Mouse (Mus musculus): Measurements from ENCODE around the gene Otud7b. TPM values are rescaled to one million over a fixed set of nuclear protein-coding genes. Genes with fewer than 3 reads are reported as not detected.

Gene Otud7b
- total RNA-seq, 2 experiments from 2014 or later = 30.1 to 33.4 TPM

DNA sequence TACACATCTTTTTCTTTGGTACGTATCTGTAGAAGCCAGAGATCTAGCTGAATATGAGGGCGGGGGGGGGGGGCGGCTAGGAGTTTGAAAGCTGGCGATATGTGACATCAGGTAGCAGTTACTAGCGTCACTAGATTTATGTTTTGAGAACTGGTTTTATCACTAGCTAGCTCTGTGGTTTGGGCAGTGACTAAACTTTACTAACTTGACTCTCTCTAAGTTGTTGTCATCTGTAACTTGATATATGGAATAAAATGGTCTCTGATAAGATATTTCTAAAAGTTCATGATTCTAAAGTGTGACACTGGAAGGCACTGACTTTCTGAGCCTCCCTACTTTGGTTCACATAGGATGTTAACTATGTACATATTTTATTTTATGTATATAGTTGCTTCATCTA is 19.9 kb downstream of the Otud7b start:
- Histone ChIP-seq H3K27ac (no peak overlapping the region), H3K4me3 (no peak overlapping the region)
- no peak for TF ChIP-seq CTCF (conservative IDR thresholded peaks at IDR 0.05)
- no peak for DNase-seq (ENCODE audit: low spot score in 2 of 2)

GRCm38 (mm10) chr3:96128128-96128527 is 23.8 kb downstream of the Otud7b start:
- H3K27ac ChIP-seq = no peak overlapping the region
- no peak for TF ChIP-seq CTCF (conservative IDR thresholded peaks at IDR 0.05)
- H3K4me3 ChIP-seq = no peak overlapping the region
- DNase-seq (ENCODE audit: low spot score in 2 of 2) = no peak

GRCm38 (mm10) chr3:96132478-96132877 is 28.2 kb downstream of the Otud7b start:
- H3K4me3 ChIP-seq = no peak overlapping the region
- no peak overlapping the region for H3K27ac ChIP-seq

GRCm38 (mm10) chr3:96133327-96133905 is 29.1 kb downstream of the Otud7b start:
- no peak for DNase-seq (ENCODE audit: low spot score in 2 of 2)
- Histone ChIP-seq H3K27ac (no peak overlapping the region), H3K4me3 (no peak overlapping the region)
- no peak for TF ChIP-seq CTCF (conservative IDR thresholded peaks at IDR 0.05)

More at GRCm38 (mm10) chr3:96132478-96132877, 28.2 kb downstream of the Otud7b start:
- no peak for DNase-seq (ENCODE audit: low spot score in 2 of 2)
- no peak for TF ChIP-seq CTCF (conservative IDR thresholded peaks at IDR 0.05)

- Histone ChIP-seq H3K27ac (no peak overlapping the region), H3K4me3 (no peak overlapping the region)
- no peak for TF ChIP-seq CTCF (conservative IDR thresholded peaks at IDR 0.05)
- no peak for DNase-seq (ENCODE audit: low spot score in 2 of 2)
These were observed 30.7 kb downstream of the Otud7b start for GRCm38 (mm10) chr3:96135011-96135410.

DNA sequence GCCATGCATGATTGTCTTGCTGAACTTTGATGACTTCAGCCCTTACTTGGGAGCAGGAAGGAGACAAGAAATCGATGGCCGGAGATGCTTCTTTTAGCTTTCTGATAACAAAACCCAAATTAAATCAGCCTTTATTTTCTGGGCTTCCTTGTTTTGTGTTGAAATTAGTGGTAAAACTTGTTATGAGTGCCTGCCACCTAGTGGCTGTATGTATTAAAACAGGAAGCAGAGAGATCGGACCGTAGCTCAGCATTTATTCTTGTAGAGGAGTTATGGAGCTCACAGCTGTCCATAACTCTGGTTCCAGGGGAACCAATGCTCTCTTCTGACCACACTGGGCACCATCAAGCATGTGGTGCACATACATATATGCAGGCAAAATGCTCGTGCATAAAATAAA is 43.6 kb downstream of the Otud7b start:
- Histone ChIP-seq H3K4me3 (no peak overlapping the region), H3K27ac (peak overlapping the region; percentile 83)
- DNase-seq (ENCODE audit: low spot score in 2 of 2) = peak; percentile 54 to 72
- peak; percentile 92 for TF ChIP-seq CTCF (conservative IDR thresholded peaks at IDR 0.05)

- TF ChIP-seq CTCF (conservative IDR thresholded peaks at IDR 0.05) = no peak
- H3K27ac ChIP-seq = no peak overlapping the region
- no peak overlapping the region for H3K4me3 ChIP-seq
- DNase-seq (ENCODE audit: low spot score in 2 of 2) = no peak
These were observed 47.5 kb downstream of the Otud7b start for GRCm38 (mm10) chr3:96151836-96152235.

- no peak overlapping the region for H3K4me3 ChIP-seq
- DNase-seq (ENCODE audit: low spot score in 2 of 2) = no peak
- no peak for TF ChIP-seq CTCF (conservative IDR thresholded peaks at IDR 0.05)
- no peak overlapping the region for H3K27ac ChIP-seq
These were observed 48.3 kb downstream of the Otud7b start for GRCm38 (mm10) chr3:96152611-96153010.

DNA sequence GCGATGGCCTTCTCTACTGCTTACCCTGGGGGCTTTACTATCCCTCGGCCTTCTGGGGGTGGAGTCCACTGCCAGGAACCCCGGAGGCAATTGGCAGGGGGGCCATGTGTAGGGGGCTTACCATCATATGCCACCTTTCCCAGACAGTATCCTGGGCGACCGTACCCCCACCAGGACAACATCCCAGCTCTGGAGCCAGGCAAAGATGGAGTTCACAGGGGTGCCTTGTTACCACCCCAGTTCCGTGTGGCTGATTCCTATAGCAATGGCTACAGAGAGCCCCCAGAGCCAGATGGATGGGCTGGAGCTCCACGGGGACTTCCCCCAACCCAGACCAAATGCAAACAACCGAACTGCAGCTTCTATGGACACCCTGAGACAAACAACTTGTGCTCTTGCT is 51.2 kb downstream of the Otud7b start:
- H3K27ac ChIP-seq = no peak overlapping the region
- no peak overlapping the region for H3K4me3 ChIP-seq
- DNase-seq (ENCODE audit: low spot score in 2 of 2) = no peak
- TF ChIP-seq CTCF (conservative IDR thresholded peaks at IDR 0.05) = no peak

DNA sequence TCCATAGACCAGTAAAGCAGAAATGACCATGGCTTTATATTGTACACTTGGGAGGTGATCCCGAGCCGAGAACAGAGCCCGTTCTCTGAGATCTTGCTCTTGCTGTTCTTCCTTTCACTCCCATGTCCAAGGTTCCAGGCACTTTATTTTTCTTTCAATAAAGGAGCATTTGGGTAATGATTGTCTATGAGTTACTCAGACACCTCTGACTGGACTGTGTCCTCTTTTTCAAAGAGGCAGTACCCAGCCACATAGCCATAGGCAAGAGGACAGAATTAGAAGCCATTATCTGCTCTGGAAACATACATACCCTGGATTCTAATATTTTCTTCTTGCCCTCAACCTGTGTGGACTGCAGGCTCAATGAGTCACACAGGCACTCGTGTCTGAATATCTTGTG is 55.5 kb downstream of the Otud7b start:
- Histone ChIP-seq H3K4me3 (no peak overlapping the region), H3K27ac (peak overlapping the region; percentile 68)
- no peak for DNase-seq (ENCODE audit: low spot score in 2 of 2)
- TF ChIP-seq CTCF (conservative IDR thresholded peaks at IDR 0.05) = no peak

DNA sequence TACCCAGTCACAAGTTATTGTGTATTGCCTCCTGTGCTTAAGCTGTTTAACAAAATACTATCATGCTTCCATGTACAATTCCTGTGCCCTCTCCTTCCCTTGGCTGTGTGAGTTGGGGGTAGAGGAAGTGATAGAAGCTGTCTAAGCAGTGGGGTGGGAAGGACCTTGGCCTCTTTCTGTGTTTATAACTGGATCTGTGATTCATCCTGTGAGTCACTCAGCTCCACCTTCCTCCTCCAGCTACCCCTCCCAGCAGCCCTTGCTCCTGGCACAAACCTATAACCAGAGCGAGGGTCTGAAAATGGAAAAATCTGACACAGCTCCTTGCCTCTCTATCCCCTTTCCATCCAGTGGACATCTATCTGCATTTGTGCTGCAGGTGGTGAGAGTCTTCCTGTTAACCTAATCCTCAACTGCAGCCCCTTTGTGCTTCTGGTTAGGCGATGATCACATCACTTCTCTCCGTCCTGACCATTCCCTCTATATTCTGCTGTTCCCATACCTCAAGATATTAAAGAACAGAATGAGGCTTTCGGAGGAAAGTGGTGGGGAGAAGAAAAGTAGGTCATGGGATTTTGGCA is 56.0 kb downstream of the Otud7b start:
- TF ChIP-seq CTCF (conservative IDR thresholded peaks at IDR 0.05) = no peak
- Histone ChIP-seq H3K27ac (peak overlapping the region; percentile 68), H3K4me3 (peak overlapping the region; percentile 58)
- DNase-seq (ENCODE audit: low spot score in 2 of 2) = no peak

- no peak for DNase-seq (ENCODE audit: low spot score in 2 of 2)
- Histone ChIP-seq H3K4me3 (peak overlapping the region; percentile 58), H3K27ac (peak overlapping the region; percentile 68)
- no peak for TF ChIP-seq CTCF (conservative IDR thresholded peaks at IDR 0.05)
These were observed 56.6 kb downstream of the Otud7b start for GRCm38 (mm10) chr3:96160803-96161516.

- DNase-seq (ENCODE audit: low spot score in 2 of 2) = no peak
- TF ChIP-seq CTCF (conservative IDR thresholded peaks at IDR 0.05) = no peak
These were observed 57.8 kb downstream of the Otud7b start, which contains the start of gene Mtmr11 for GRCm38 (mm10) chr3:96161869-96162840. TSS of gene Mtmr11 (plus strand) at chr3:96162004.

More at GRCm38 (mm10) chr3:96161869-96162840, 57.8 kb downstream of the Otud7b start, which contains the start of gene Mtmr11:
- Histone ChIP-seq H3K4me3 (peak within 1 kb of the TSS; percentile 58), H3K27ac (peak within 1 kb of the TSS; percentile 68)

Measured in layer of hippocampus, adult 2 months (tissue).